Mouse (Mus musculus) forebrain, embryonic 14.5 days (tissue): ENCODE data around the gene Zfp185. TPM values are rescaled to one million over a fixed set of nuclear protein-coding genes. Genes with fewer than 3 reads are reported as not detected.
A peak's percentile ranks its signal among the peaks of the same experiment; 100 is the strongest.
"Not testable (repeated sequence)": the region's sequence is repeated elsewhere in the genome, so short reads cannot be mapped to it uniquely, and the experiment has no call there.

Experiments used
- ATAC-seq: fragments of 200-750 bp; cut with Nextera tagmentation; 2 replicates; pipeline ENCODE4 v1.8.0; 2017; ENCODE audit warnings: mild to moderate bottlenecking, moderate library complexity
- DNase-seq: peaks from one replicate; pipeline ENCODE4 v3.0.0-alpha.2; 2015; ENCODE audit warnings: low spot score
- H3K27ac ChIP-seq: fragments of 300-500 bp; sonication (generic); 2 replicates; pipeline ENCODE4 v1.5.1; 2014; ENCODE audit warnings: low read depth, mild to moderate bottlenecking, control low read depth, low read length, moderate library complexity
- H3K27me3 ChIP-seq: fragments of 300-500 bp; sonication (generic); replicated peaks from 2 replicates; pipeline ENCODE4 v1.6.1; 2014; ENCODE audit warnings: low read length, control low read depth, mixed read lengths; ENCODE audit not compliant: control insufficient read depth, insufficient read depth
- H3K36me3 ChIP-seq: fragments of 300-500 bp; sonication (generic); 2 replicates; pipeline ENCODE4 v1.6.1; 2014; ENCODE audit warnings: low read length, control low read depth; ENCODE audit not compliant: control insufficient read depth, insufficient read depth
- H3K4me1 ChIP-seq: fragments of 300-500 bp; sonication (generic); 2 replicates; pipeline ENCODE4 v1.6.1; 2014; ENCODE audit warnings: antibody characterized with exemption, low read length, control low read depth; ENCODE audit not compliant: control insufficient read depth, insufficient read depth
- H3K4me2 ChIP-seq: fragments of 300-500 bp; sonication (generic); 2 replicates; pipeline ENCODE4 v1.6.1; 2014; ENCODE audit warnings: mild to moderate bottlenecking, control low read depth, low read length
- H3K4me3 ChIP-seq: fragments of 300-500 bp; sonication (generic); 2 replicates; pipeline ENCODE4 v1.5.1; 2014; ENCODE audit warnings: low read depth, low read length, control low read depth
- H3K9ac ChIP-seq: fragments of 300-500 bp; sonication (generic); 2 replicates; pipeline ENCODE4 v1.6.1; 2014; ENCODE audit warnings: mild to moderate bottlenecking, low read length, control low read depth, moderate library complexity
- H3K9me3 ChIP-seq: fragments of 300-500 bp; sonication (generic); replicated peaks from 2 replicates; pipeline ENCODE4 v1.6.1; 2016; ENCODE audit warnings: low read length, control low read depth, mixed read lengths; ENCODE audit not compliant: control insufficient read depth
- WGBS: fragments of 180-500 bp; shearing (Covaris S2); extraction: QIAGEN DNeasy Blood & Tissue Kit; methylation state at CpG from one replicate; pipeline ENCODE4 v1.1.7; 2014; 5-methylcytosine and 5-hydroxymethylcytosine counted together
- polyA plus RNA-seq: library from polyadenylated mRNA; unstranded; fragments of >200 nt; fragmentation: Nextera tagmentation; extraction: Ambion mirVana; gene quantifications from 2 replicates; pipeline ENCODE4 v1.2.1, GENCODE M21; 2014

The Zfp185 gene
- polyA plus RNA-seq, 1 experiment from 2014 or later, result 0.76 TPM

DNA sequence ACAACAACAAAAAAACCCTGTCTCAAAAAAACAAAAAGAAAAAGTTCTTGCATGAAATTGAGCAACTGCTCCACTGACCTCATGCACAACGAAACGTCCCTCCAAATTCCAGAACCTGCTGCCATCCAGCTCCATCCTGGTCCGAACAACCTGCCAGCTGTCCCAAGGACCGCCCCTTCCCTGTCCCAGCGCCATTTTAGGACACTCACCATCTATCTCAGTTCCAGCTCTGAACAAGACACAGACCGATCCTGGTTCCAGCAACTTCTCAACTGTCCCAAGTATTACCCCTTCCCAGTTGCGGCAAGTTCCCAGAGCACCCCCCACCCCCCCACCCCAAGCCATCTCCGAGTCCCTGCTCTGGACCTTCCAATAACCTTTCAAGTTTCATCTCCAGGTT lies 51.7 kb downstream of the Zfp185 start:
- Histone ChIP-seq H3K4me3 (no peak overlapping the region), H3K9ac (no peak overlapping the region), H3K4me2 (no peak overlapping the region), H3K27ac (no peak overlapping the region), H3K9me3 (no peaks in the 10 kb centered on the region), H3K36me3 (no peaks in the 10 kb centered on the region), H3K4me1 (no peaks in the 10 kb centered on the region), H3K27me3 (no peaks in the 10 kb centered on the region)
- 76% methylated on average over 8 of the region's 8 CpGs for WGBS
- ATAC-seq (no peak), DNase-seq (no peak)

DNA sequence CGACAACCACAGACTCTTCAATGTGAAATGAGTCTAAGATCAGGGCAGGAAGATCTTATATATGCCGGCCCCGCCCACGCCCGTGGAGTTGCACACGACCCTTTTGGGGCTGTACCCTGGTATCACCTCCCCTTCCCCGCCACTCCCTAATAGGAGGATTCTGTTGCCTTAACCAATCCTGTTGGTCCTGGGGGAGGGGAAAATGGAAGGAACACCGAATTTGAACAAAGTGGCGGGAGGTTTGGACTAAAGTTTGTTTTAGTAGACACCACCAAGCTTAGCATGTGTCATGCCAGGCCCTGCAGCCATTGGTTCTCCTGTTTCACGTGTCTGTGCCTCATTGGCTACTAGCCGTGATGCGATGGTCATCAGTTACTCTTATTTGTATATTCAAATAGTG lies 52.5 kb downstream of the Zfp185 start:
- Histone ChIP-seq H3K36me3 (no peaks in the 10 kb centered on the region), H3K4me2 (no peak overlapping the region), H3K4me1 (no peaks in the 10 kb centered on the region), H3K27me3 (no peaks in the 10 kb centered on the region), H3K9me3 (no peaks in the 10 kb centered on the region), H3K27ac (no peak overlapping the region), H3K9ac (no peak overlapping the region), H3K4me3 (no peak overlapping the region)
- ATAC-seq (no peak), DNase-seq (no peak)
- 83% methylated on average over 12 of the region's 12 CpGs for WGBS

DNA sequence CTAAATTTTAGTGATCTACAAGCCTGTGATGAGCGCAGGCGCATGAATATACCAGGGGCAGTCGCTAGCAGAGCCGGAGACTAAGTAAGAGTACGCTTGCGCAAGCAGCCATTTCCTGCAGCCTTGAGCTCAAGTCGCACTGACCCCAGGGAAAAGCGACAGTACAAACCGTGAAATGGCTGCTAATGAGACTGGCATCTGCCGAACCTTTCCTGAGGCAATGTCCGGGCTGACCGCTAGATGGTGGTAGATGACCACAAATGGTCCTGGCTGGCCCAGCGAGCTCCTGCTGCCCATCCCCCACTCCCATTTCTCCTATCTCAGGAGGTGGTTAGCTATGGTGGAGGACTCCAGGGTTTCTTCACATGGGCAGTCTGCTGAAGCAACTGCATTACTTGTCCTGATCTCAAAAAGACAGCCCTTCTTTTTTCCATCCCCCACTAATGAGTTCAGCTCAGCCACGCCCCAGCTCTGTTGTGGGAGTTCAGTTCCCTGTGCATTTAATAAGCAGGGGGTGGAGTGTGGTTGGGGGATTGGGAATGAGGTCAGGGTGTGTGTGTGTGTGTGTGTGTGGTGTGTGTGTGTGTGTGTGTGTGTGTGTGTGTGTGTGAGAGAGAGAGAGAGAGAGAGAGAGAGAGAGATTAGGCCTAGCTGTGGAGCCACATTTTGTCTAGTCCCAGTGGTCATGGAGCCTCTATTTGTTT lies 66.9 kb downstream of the Zfp185 start:
- ATAC-seq, result peak; percentile 98
- Histone ChIP-seq H3K27ac (no peak overlapping the region), H3K27me3 (no peaks in the 10 kb centered on the region), H3K4me2 (no peak overlapping the region), H3K4me1 (no peaks in the 10 kb centered on the region), H3K36me3 (no peaks in the 10 kb centered on the region), H3K9me3 (no peaks in the 10 kb centered on the region), H3K9ac (no peak overlapping the region), H3K4me3 (no peak overlapping the region)
- DNase-seq, result peak; percentile 95
- WGBS, result 15% methylated on average over 14 of the region's 14 CpGs

DNA sequence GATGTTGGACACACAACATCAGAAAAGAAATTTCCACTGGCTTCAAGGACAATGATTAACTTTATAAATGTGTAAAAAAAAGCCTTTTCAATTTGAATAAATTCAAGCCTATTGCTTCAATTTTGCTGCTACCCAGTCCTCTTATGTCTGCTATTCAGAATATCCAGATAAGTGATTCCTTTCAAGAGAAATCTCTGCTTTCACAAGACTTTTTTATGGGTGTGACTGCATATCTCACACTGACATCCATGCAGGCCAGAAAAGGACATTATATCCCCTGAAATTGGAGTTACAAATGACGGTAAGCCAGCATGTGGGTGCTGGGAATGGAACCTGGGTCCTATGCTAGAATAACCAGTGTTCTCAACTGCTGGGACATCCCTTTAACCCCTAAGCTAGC lies 74.4 kb downstream of the Zfp185 start:
- no peak overlapping the region for H3K27ac ChIP-seq
- WGBS, result 74% methylated on average over 1 of the region's 1 CpGs
- H3K36me3 ChIP-seq, result no peaks in the 10 kb centered on the region
- ATAC-seq (no peak), DNase-seq (no peak)
- no peak overlapping the region for H3K4me3 ChIP-seq
- no peak overlapping the region for H3K4me2 ChIP-seq
- no peak overlapping the region for H3K9ac ChIP-seq
- no peaks in the 10 kb centered on the region for H3K4me1 ChIP-seq
- H3K9me3 ChIP-seq, result no peaks in the 10 kb centered on the region
- no peaks in the 10 kb centered on the region for H3K27me3 ChIP-seq

DNA sequence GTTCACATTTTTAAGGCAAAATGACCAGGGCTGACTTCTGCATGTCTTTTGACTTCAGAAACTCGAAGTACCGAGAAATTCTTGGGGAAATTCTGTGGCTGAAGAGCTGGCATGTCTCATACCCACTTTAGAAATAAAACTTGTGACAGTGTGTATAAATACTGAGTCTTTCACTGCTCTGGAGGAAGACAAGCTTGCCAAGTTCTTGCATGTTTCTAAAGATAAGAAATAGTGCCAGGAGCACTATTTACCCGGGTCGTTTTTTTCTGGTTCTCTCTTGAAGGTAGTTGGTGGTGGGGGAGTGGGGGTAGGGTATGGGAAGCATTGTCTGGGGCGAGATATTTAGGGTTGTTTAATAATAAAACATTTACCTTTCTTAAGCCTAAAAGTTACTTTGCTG lies 75.2 kb downstream of the Zfp185 start:
- H3K9me3 ChIP-seq, result no peaks in the 10 kb centered on the region
- DNase-seq (no peak), ATAC-seq (no peak)
- no peaks in the 10 kb centered on the region for H3K36me3 ChIP-seq
- H3K4me3 ChIP-seq, result no peak overlapping the region
- no peaks in the 10 kb centered on the region for H3K4me1 ChIP-seq
- no peaks in the 10 kb centered on the region for H3K27me3 ChIP-seq
- H3K9ac ChIP-seq, result no peak overlapping the region
- H3K4me2 ChIP-seq, result no peak overlapping the region
- 64% methylated on average over 5 of the region's 5 CpGs for WGBS
- no peak overlapping the region for H3K27ac ChIP-seq

DNA sequence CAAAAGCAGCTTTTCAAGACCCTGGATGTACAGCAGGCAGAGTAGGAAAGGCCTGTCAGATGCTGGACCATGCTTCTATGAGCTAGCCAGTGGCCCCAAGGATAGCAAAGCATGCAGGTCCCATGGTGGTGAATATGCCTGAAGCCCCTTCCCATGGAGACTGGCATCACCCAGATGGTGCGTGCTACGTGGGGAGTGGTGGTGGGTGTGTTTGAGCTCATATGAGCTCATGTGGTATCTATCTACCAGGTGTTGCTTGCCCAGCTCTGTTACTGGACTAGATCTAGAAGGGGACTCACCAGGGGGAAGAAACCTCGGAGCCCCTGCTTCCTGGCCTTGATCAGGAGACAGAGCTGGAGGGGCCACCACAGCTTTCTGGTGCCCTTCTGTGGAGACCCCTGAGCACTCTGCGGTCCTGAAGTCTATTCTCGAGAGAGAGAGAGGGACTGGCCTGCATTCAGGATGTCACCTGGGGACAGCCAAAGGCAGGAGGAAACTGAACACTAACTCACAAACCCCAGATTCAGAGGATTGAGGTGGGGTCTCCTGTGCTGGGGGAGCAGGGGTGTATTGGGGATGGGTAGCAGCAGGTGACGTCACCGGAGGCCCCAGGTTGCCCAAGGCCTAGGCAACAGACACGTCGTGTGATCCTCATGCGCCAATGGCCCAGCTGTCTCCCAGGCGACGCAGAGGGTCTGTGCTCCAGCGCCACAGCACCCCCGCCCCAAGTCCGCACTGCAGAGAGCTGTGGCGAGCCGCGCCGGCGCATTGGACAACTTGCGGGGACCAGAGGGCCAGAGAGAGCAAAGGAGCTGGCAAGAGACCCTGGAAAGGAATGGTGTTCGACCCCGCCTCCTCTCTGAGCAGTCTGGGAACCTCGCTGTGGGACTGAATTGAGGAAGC lies 76.6 kb downstream of the Zfp185 start:
- peak; percentile 94 for ATAC-seq
- Histone ChIP-seq H3K9me3 (no peaks in the 10 kb centered on the region), H3K27ac (no peak overlapping the region), H3K27me3 (no peaks in the 10 kb centered on the region), H3K4me2 (peak overlapping the region; percentile 52), H3K36me3 (no peaks in the 10 kb centered on the region), H3K4me1 (no peaks in the 10 kb centered on the region), H3K9ac (peak overlapping the region; percentile 56), H3K4me3 (peak overlapping the region; percentile 30)
- whole genome bisulfite sequencing, result 32% methylated on average over 24 of the region's 24 CpGs
- peak; percentile 53 for DNase-seq

DNA sequence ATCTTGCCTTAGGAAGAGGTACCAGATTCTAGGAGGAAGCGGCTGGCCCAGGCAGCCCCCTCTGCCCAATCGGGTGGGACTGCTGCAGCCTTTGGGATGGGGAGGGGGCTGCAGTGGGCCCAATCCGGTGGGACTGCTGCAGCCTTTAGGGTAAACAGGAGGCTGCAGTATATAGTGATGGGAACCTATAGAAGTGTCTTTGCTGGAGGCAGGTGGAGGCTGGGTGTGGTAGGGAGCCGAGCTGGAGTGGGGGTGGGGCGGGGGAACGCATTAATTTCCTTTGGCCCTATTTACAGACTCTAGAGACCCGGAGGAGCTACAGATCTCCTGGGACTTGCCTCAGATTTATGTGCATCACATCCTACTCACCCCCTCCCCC lies 77.3 kb downstream of the Zfp185 start, which contains the start of gene Pnma3:
TSS of gene Pnma3 (plus strand) at position 373 of the 379 bp plus-strand sequence.
- no peak within 1 kb of the TSS for H3K27ac ChIP-seq
- peak within 1 kb of the TSS; percentile 52 for H3K4me2 ChIP-seq
- 41% methylated on average over 7 of the region's 7 CpGs for WGBS
- peak within 1 kb of the TSS; percentile 56 for H3K9ac ChIP-seq
- no peaks in the 10 kb centered on the region for H3K9me3 ChIP-seq
- no peak for DNase-seq
- H3K4me3 ChIP-seq, result peak within 1 kb of the TSS; percentile 30
- H3K36me3 ChIP-seq, result no peaks in the 10 kb centered on the region
- no peak; the same call in none of the 2 replicates for ATAC-seq
- H3K27me3 ChIP-seq, result no peaks in the 10 kb centered on the region
- H3K4me1 ChIP-seq, result no peaks in the 10 kb centered on the region

DNA sequence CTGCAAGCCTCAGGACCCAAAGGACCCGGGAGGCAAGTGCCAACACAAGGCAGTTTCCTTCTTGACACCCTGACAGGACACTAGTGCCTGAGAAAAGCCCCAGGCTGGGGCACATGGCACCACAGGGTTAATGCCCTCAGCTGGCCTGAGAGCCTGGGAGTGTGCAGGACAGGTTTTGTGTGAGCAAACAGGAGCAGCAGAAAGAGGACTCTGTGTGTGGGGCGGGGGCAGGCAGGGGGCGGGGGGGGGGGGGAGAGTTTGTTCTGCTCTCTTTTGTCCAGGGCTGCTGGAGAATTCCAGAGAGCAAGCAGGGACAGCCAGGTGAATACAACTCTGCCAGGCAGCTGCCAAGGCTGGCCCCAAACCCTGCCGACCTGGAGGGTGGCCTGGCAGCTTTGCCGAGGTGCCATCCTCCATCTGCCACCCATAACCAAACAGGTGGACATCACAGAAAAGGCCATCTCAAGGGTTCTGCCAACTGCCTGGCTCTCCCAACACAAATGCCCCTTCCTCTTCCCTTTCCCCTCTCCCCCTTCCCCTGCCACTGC lies 79.7 kb downstream of the Zfp185 start:
- not testable (repeated sequence) for H3K27me3 ChIP-seq, H3K9me3 ChIP-seq, H3K4me3 ChIP-seq, H3K27ac ChIP-seq, H3K4me2 ChIP-seq, DNase-seq, H3K36me3 ChIP-seq, ATAC-seq, H3K9ac ChIP-seq, H3K4me1 ChIP-seq
- WGBS, result 67% methylated on average over 1 of the region's 5 CpGs
